Mouse (Mus musculus) ES-E14 (cell line): Measurements from ENCODE around the gene Apool.

Experiments
- CHD2 ChIP-seq: IDR thresholded peaks from 2 replicates; pipeline ENCODE4 v1.6.1; 2014; ENCODE audit warnings: mild to moderate bottlenecking, low read depth, low read length, inconsistent platforms
- HCFC1 ChIP-seq: IDR thresholded peaks from 2 replicates; pipeline ENCODE4 v1.6.1; 2012; ENCODE audit warnings: low read length, inconsistent platforms, borderline replicate concordance; ENCODE audit not compliant: insufficient read depth
- MAFK ChIP-seq: IDR thresholded peaks from 2 replicates; pipeline ENCODE4 v1.6.1; 2014; ENCODE audit warnings: mild to moderate bottlenecking, low read depth, low read length, inconsistent platforms; ENCODE audit not compliant: insufficient read depth
- ZC3H11A ChIP-seq: IDR thresholded peaks from 2 replicates; pipeline ENCODE4 v1.6.1; 2012; ENCODE audit warnings: low read depth, mild to moderate bottlenecking, inconsistent platforms, low read length, borderline replicate concordance
- ZNF384 ChIP-seq: IDR thresholded peaks from 2 replicates; pipeline ENCODE4 v1.6.1; 2012; ENCODE audit warnings: low read depth, low read length, inconsistent platforms

- TF ChIP-seq CHD2 (no peak), MAFK (no peak), ZC3H11A (no peak), ZNF384 (no peak), HCFC1 (no peak)
Observed at GRCm38 (mm10) chrX:112406679-112407078, 95.5 kb downstream of the Apool start, which contains the start of gene Satl1.
